Mouse (Mus musculus): Measurements from ENCODE around the gene Tmem106c. TPM values are rescaled to one million over a fixed set of nuclear protein-coding genes. Genes with fewer than 3 reads are reported as not detected.

Tmem106c gene
- polyA plus RNA-seq, 1 experiment from 2014 or later, result 14.8 TPM

DNA sequence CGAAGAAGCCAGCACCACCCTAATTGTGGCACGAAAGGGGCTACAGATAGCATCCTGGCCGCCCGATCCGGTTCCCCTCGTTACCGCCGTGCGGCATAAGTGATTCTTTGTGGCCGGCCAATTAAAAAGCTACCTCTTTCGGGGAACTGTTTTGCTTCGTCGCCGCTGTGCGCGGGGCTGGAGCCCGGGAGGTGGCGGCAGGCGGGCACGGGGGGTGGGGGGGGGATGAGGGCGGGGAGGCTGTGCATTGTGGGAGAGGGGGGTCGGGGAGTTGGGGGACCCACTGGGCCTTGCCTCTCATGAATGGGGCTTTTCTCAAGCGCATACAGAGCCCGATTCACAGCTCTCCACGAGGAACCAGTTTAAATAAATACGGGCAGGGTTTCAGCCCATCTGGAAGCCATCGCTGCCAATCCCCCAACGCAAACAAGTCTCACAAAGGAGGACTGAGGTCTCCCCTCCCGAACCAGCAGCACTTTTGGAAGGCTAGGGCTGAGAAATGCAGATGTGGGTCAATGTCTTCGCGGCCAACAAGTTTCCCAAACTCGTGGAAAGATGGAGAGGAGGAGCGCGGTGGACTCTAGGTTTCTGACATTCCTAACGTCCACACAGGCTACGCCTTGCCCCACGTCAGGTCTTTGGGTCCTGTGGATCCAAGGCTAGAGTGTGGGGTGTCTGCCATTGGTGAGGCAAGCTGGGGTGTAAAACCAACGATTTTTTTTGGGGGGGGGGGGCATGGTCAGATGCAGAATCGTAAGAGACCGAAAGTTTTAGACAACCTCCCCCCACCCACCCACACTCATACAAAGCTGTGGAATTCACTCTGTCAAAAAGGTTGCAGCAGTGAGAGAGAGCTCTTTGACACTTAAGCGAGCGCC lies 38.4 kb downstream of the Tmem106c start:
- no peak for DNase-seq
- Histone ChIP-seq H3K4me3 (replicated peaks) (peak overlapping the region; percentile 13; the same call in 1 of the 2 replicates), H3K36me3 (no peaks in the 10 kb centered on the region), H3K4me2 (peak overlapping the region; percentile 14; the same call in 1 of the 2 replicates), H3K9ac (no peak overlapping the region), H3K27me3 (peaks cover 100% of the 10 kb centered on the region), H3K27ac (no peak overlapping the region), H3K9me3 (replicated peaks) (no peaks in the 10 kb centered on the region), H3K4me1 (replicated peaks) (peaks cover 13% of the 10 kb centered on the region)
- ATAC-seq (ENCODE audit: low read depth), result no peak
- WGBS (ENCODE audit: insufficient replicate concordance), result 1% methylated on average over 42 of the region's 42 CpGs

DNA sequence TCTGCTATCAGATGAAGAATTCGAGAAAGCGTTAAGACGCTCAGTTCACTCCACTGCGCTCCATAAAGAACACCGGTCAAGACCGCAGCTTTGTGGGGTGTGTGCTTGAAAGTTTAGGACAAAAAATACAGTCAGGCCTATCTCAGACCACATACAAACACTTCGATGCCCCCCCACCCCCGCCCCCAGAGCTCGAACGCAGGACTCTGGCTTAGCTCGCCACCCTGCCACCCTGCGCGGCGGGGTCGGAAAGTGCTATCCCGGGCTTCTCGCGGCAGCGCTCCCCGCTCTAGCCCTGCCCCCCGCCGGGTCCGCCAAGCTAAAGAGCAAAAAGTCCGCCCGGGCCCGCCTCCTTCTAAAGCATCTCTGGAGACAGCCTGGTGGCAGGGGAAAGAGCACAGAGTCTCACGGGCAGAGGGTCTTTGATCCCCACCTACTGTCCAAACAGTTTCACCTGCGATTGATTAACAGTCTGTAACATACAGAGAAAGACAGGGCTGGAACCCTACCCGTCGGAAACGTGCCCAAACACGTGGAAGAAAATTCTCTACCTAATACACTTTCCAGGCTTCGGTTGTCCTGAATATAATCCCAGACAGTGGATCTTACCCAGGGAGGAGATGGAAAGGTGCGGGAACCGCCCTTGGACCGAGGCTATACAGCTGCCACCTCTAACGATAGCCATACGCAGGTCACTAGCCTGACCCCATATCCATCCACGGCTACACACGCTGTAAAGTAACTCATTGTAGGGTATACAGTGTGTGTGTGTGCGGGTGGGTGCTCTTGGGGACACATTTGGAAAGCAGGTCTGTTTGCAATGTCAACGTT lies 39.2 kb downstream of the Tmem106c start:
- 3% methylated on average over 42 of the region's 42 CpGs for WGBS (ENCODE audit: insufficient replicate concordance)
- Histone ChIP-seq H3K27ac (no peak overlapping the region), H3K27me3 (peaks cover 100% of the 10 kb centered on the region), H3K9ac (no peak overlapping the region), H3K9me3 (replicated peaks) (no peaks in the 10 kb centered on the region), H3K4me1 (replicated peaks) (peaks cover 13% of the 10 kb centered on the region), H3K36me3 (no peaks in the 10 kb centered on the region), H3K4me3 (replicated peaks) (no peak overlapping the region), H3K4me2 (peak overlapping the region; percentile 14; the same call in 1 of the 2 replicates)
- ATAC-seq (ENCODE audit: low read depth) (no peak), DNase-seq (no peak)

DNA sequence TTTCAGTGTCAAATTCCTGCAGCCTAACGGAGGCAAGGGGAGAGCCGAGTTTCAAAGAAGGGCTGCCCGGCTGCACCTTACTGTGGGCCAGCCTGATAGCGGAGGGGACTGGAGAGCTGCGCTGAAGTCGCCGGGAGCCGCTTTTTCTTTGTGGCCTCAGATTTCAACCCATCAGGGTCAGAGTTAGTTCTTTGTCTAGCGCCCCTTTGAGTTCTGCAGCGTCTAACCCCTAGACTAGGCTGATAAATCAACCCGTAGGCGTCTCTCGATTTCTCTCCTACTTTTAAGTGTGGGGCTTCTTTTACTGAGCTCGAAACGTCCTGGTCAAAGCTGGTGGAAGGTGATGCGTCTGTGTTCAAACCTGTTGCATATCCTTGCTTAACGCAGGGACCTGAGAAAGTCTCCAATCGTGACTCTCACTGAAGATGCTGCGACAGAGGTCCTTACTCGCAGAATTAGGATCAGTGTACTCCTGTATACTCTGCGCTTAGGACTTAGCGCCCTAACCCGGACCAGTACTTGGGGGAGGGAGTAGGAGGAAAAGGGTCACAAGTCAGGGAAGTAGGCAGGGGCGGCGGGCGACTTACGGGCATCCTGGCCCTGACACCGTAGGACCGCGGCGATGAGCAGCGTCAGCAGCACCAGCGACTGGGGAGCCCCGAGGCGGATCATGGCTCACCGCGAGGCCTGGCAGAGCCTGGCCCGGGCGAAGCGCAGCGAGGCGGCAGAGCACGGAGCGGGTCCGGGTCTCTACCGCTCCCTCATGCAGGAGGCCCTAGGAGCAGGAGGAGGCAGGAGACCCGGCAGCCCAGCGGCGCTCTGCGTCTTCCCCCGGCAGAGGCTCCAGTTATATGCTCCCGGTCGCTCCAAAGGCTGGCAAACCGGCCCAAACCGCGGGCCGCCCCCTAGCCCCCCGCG lies 40.1 kb downstream of the Tmem106c start, which contains the start of gene Col2a1:
Col2a1 (minus strand) TSS at position 874 of the 918 bp plus-strand sequence.
- peaks cover 13% of the 10 kb centered on the region for H3K4me1 ChIP-seq (replicated peaks)
- 2% methylated on average over 58 of the region's 59 CpGs for WGBS (ENCODE audit: insufficient replicate concordance)
- DNase-seq (no peak), ATAC-seq (ENCODE audit: low read depth) (no peak)
- H3K9ac ChIP-seq, result no peak within 1 kb of the TSS
- H3K4me3 ChIP-seq (replicated peaks), result peak within 1 kb of the TSS; percentile 23
- H3K27ac ChIP-seq, result no peak within 1 kb of the TSS
- H3K9me3 ChIP-seq (replicated peaks), result no peaks in the 10 kb centered on the region
- no peaks in the 10 kb centered on the region for H3K36me3 ChIP-seq
- peak within 1 kb of the TSS; percentile 42 for H3K4me2 ChIP-seq
- peaks cover 100% of the 10 kb centered on the region for H3K27me3 ChIP-seq

DNA sequence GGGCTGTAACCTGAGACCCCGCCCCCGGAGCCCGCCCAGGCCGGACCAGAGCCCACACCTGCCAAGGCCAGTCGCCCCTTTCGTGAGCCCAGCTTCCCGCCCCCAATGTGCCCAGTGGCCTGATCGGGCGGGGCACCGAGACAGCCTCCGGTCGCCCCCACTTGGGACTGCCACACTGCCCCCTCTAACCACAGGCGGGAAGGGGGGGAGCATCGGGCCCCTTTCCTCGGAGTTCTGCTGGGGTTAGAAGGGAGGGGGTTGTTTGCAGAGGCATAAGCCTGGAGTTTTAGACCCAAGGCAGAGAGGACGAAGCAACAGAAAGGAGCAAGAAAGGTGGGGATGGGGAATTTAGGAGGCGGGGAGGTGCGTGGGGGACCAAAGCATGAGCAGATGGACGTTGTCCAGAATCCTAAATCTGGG lies 40.8 kb downstream of the Tmem106c start:
- Histone ChIP-seq H3K27ac (no peak overlapping the region), H3K9me3 (replicated peaks) (no peaks in the 10 kb centered on the region), H3K4me2 (peak overlapping the region; percentile 42), H3K4me3 (replicated peaks) (peak overlapping the region; percentile 23), H3K9ac (no peak overlapping the region), H3K36me3 (no peaks in the 10 kb centered on the region), H3K4me1 (replicated peaks) (peaks cover 13% of the 10 kb centered on the region), H3K27me3 (peaks cover 100% of the 10 kb centered on the region)
- ATAC-seq (ENCODE audit: low read depth), result no peak
- DNase-seq, result no peak
- WGBS (ENCODE audit: insufficient replicate concordance), result 3% methylated on average over 19 of the region's 19 CpGs

DNA sequence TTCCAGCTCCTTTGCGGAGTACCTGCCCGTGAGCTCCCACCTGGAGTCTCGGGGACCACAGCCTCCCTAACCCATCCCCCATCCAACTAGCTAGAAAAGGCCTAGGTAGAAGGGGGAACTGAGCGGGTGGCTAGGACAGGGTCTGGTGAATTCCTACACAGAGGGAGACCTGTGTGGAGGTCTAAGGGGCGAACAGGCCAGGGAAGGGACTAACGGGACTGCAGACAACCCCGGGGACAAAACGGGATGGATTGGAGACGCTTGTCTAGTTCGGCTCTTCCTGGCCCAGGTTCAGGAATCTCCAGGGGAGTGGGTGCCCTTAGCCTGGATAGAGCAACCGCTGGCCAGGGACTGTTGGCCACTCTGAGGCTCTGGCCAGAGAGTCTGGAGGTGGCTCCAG lies 41.2 kb downstream of the Tmem106c start:
- no peak overlapping the region for H3K4me3 ChIP-seq (replicated peaks)
- H3K27me3 ChIP-seq, result peaks cover 100% of the 10 kb centered on the region
- no peak overlapping the region for H3K9ac ChIP-seq
- DNase-seq (no peak), ATAC-seq (ENCODE audit: low read depth) (no peak)
- H3K4me1 ChIP-seq (replicated peaks), result peaks cover 13% of the 10 kb centered on the region
- no peak overlapping the region for H3K27ac ChIP-seq
- H3K9me3 ChIP-seq (replicated peaks), result no peaks in the 10 kb centered on the region
- no peak overlapping the region for H3K4me2 ChIP-seq
- 7% methylated on average over 11 of the region's 11 CpGs for WGBS (ENCODE audit: insufficient replicate concordance)
- H3K36me3 ChIP-seq, result no peaks in the 10 kb centered on the region

DNA sequence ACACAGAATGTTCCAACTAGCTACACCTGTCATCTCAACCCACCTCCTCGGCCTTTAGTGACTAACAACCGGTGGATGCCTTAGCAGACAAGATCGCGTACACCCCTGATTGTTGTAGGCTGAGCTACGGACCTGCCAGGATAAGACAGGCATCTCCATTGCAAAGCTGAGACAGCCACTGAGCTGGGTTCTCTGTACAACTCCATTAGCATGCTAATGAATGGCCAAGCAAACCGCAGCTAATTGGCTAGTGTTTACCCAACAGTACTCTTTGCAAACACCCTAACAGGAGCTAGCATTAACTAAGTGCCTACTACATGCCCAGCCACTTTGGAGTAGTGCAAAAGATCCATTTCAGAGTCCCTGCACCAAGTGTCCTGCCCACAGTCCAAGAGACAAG lies 48.8 kb downstream of the Tmem106c start:
- WGBS (ENCODE audit: insufficient replicate concordance), result 65% methylated on average over 6 of the region's 6 CpGs

DNA sequence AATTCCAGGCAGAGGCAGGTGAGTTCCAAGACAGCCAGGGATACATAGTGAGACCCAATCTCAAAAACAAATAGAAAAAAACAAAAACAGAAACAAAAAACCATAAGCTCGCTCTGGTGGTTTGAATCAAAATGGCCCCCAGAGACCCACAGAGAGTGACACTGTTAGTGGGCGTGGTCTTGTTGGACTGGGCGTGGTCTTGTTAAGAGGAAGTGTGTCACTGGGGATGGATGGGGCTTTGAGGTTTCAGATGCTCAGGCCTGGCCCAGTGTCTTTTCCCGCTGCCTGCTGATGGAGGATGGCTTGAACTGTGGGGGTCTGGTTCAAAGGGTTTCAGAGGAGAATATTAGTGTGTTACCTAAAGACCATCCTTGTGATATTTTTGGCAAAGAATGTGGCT lies 53.9 kb downstream of the Tmem106c start:
- no peak overlapping the region for H3K27ac ChIP-seq
- DNase-seq (no peak), ATAC-seq (ENCODE audit: low read depth) (no peak)
- no peak overlapping the region for H3K4me2 ChIP-seq
- H3K27me3 ChIP-seq, result no peaks in the 10 kb centered on the region
- H3K4me1 ChIP-seq (replicated peaks), result no peaks in the 10 kb centered on the region
- no peak overlapping the region for H3K4me3 ChIP-seq (replicated peaks)
- 46% methylated on average over 4 of the region's 4 CpGs for WGBS (ENCODE audit: insufficient replicate concordance)
- H3K9ac ChIP-seq, result no peak overlapping the region
- no peaks in the 10 kb centered on the region for H3K36me3 ChIP-seq
- H3K9me3 ChIP-seq (replicated peaks), result no peaks in the 10 kb centered on the region

More for the DNA sequence above, 48.8 kb downstream of the Tmem106c start:
- Histone ChIP-seq H3K9me3 (replicated peaks) (no peaks in the 10 kb centered on the region), H3K4me3 (replicated peaks) (no peak overlapping the region), H3K4me2 (no peak overlapping the region), H3K9ac (no peak overlapping the region), H3K36me3 (no peaks in the 10 kb centered on the region), H3K4me1 (replicated peaks) (no peaks in the 10 kb centered on the region), H3K27ac (no peak overlapping the region), H3K27me3 (peaks cover 38% of the 10 kb centered on the region)
- ATAC-seq (ENCODE audit: low read depth) (no peak), DNase-seq (no peak)

DNA sequence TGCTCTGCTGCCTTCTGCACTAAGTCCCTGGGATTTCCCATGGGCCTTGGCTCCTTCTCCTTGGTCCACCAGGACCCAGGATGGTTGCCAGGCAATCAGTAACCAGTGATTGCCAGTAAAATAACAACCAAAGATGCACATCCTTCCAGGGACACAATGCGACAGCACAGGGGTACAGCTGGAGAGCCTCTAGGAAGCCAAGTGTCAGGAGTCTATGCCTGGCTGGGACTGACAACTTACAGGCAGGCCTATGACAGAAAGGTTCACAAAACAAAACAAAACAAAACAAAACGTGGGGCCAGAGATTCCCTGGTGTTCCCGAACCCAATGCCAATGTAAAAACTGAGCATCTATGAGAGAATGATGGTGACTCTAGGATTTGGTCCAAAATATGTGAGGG lies 55.0 kb downstream of the Tmem106c start:
- Histone ChIP-seq H3K9ac (no peak overlapping the region), H3K27me3 (0 out of 2 replicates have a peak, but pooled peaks cover 1% of the 10 kb centered on the region), H3K4me1 (replicated peaks) (no peaks in the 10 kb centered on the region), H3K4me3 (replicated peaks) (no peak overlapping the region), H3K4me2 (no peak overlapping the region), H3K27ac (no peak overlapping the region), H3K9me3 (replicated peaks) (no peaks in the 10 kb centered on the region), H3K36me3 (no peaks in the 10 kb centered on the region)
- no peak for DNase-seq
- ATAC-seq (ENCODE audit: low read depth), result no peak
- 57% methylated on average over 3 of the region's 3 CpGs for WGBS (ENCODE audit: insufficient replicate concordance)
